Mouse (Mus musculus): ENCODE results near the gene Myh1. TPM values are rescaled to one million over a fixed set of nuclear protein-coding genes. Genes with fewer than 3 reads are reported as not detected.

The Myh1 gene
- 0.08 and 0.14 TPM in 2 replicates for polyA plus RNA-seq (2014; fragmentation: Nextera tagmentation; extraction: Ambion mirVana)

DNA sequence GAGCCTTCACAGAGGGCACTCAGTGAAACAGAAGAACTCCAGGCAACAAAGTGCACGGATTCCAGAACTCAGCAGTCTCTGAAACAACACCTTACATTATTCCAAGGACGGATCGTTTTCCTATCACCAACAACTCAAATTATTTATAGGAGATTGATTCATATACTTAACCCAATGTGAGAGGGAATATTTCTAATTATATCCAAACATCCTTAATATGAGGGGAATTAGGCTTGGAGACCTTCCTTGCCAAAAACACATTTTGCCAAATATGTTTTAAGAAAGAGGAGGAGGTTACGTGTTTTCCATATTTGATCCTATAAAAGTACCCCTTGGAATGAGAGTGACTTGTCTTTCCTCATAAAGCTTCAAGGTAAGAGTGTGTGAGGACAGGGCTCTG, at the start of gene Myh1:
Gene Myh1, plus strand, starts transcription at position 301 of the 400 bp plus-strand sequence.
- Histone ChIP-seq H3K27me3 (ENCODE audit: control insufficient read depth, insufficient read depth, low read length) (no peaks in the 10 kb centered on the region), H3K9me3 (ENCODE audit: control insufficient read depth, low read length) (no peaks in the 10 kb centered on the region), H3K9ac (replicated peaks; ENCODE audit: low read length) (no peak within 1 kb of the TSS), H3K4me2 (ENCODE audit: low read length) (no peak within 1 kb of the TSS), H3K4me1 (ENCODE audit: control insufficient read depth, insufficient read depth, low read length) (no peaks in the 10 kb centered on the region), H3K27ac (replicated peaks; ENCODE audit: low read depth, low read length) (no peak within 1 kb of the TSS), H3K36me3 (ENCODE audit: control insufficient read depth, insufficient read depth, low read length) (no peaks in the 10 kb centered on the region), H3K4me3 (replicated peaks; ENCODE audit: low read depth, low read length) (no peak within 1 kb of the TSS)
- ATAC-seq (ENCODE audit: low FRiP score, low TSS enrichment): no peak
- WGBS: 83% methylated on average over 4 of the region's 4 CpGs
- DNase-seq: no peak

DNA sequence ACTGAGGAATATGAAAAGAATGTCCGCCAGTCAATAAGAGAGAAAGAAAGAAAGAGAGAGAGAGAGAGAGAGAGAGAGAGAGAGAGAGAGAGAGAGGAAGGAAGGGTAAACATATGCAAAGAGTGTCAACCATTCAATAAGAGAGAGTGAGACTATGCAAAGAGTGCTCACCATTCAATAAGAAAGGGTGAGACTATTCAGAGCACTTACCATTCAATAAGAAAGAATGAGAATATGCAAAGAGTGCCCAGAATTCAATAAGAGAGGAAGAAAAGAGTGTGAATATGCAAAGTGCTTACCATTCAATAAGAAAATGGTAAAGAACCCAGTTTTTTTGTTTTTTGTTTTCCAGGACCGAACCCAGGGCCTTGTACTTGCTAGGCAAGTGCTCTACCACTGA, 49.6 kb upstream of the Myh1 start:
- 97% methylated on average over 2 of the region's 2 CpGs for WGBS
- Histone ChIP-seq H3K4me2 (ENCODE audit: low read length) (no peak overlapping the region), H3K27ac (replicated peaks; ENCODE audit: low read depth, low read length) (no peak overlapping the region), H3K9me3 (ENCODE audit: control insufficient read depth, low read length) (no peaks in the 10 kb centered on the region), H3K27me3 (ENCODE audit: control insufficient read depth, insufficient read depth, low read length) (no peaks in the 10 kb centered on the region), H3K4me3 (replicated peaks; ENCODE audit: low read depth, low read length) (no peak overlapping the region), H3K9ac (replicated peaks; ENCODE audit: low read length) (no peak overlapping the region), H3K4me1 (ENCODE audit: control insufficient read depth, insufficient read depth, low read length) (no peaks in the 10 kb centered on the region), H3K36me3 (ENCODE audit: control insufficient read depth, insufficient read depth, low read length) (no peaks in the 10 kb centered on the region)
- ATAC-seq (ENCODE audit: low FRiP score, low TSS enrichment) (no peak), DNase-seq (no peak)

DNA sequence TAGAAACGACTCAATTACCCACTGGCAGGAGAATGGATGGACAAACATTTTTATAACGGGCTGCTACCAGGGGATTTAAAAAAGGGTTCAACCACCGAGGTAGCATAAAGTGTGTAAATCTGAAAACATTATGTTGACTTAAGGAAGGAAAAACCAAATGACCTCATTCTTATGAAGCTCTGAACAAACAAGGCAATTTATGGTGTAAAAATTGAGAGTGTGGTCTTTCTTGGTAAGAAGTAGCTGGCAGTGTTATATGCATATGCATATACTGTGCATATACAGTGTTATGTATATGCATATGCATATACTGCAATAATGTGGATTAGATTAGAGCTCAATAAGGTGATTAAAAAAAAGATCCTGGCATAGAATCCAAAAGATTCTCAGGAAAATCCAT, 48.7 kb upstream of the Myh1 start:
- H3K4me2 ChIP-seq (ENCODE audit: low read length): no peak overlapping the region
- no peak for DNase-seq
- no peak for ATAC-seq (ENCODE audit: low FRiP score, low TSS enrichment)
- WGBS: 68% methylated on average over 3 of the region's 3 CpGs
- no peaks in the 10 kb centered on the region for H3K4me1 ChIP-seq (ENCODE audit: control insufficient read depth, insufficient read depth, low read length)
- no peaks in the 10 kb centered on the region for H3K27me3 ChIP-seq (ENCODE audit: control insufficient read depth, insufficient read depth, low read length)
- no peak overlapping the region for H3K9ac ChIP-seq (replicated peaks; ENCODE audit: low read length)
- no peaks in the 10 kb centered on the region for H3K36me3 ChIP-seq (ENCODE audit: control insufficient read depth, insufficient read depth, low read length)
- no peak overlapping the region for H3K27ac ChIP-seq (replicated peaks; ENCODE audit: low read depth, low read length)
- no peaks in the 10 kb centered on the region for H3K9me3 ChIP-seq (ENCODE audit: control insufficient read depth, low read length)
- no peak overlapping the region for H3K4me3 ChIP-seq (replicated peaks; ENCODE audit: low read depth, low read length)

DNA sequence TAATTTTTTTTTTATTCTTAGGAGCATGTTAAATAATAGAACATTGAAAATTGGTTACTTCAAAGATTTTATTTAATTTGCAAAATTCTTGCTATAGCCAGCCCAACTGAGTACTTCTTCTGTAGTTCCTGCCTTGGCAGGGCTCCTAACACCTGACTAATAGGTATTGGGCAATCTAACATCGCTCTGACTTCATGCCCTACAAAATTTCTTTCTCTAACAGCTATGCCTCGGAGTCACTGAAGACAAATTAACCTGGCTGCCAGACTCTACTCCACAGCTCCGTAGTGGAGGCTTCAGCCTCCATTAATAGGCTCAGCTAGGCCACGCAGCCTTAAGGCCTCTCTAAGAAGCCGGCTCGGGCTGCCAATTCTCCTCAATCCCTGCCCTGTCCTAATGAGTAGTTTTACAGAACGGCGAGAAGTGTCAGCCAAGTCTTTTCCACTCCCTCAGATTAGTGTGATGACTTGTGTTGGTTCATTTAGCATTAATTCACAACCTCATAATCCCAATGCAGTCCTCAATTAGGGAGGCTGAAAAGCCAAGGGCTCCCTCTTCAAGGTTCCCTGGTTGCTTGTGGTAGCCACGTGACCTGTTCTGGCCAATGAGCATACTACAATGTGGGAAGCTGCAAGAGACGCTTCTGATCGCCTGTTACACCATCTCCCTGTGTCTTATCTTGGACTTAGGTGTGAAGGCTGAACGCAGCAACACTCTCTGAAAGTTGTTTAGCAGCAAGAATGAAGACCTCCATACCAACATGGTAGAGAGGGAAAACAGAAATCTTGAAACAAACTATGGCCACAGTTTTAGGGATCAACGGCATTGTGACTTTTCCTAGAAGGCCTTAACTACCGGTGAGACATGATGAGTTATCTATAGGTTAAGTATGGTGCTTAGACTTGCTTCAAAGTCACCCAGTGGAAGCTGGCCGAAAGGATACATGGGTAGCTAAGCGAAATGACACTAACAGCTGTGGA, 47.9 kb upstream of the Myh1 start:
- H3K4me1 ChIP-seq (ENCODE audit: control insufficient read depth, insufficient read depth, low read length): no peaks in the 10 kb centered on the region
- H3K27me3 ChIP-seq (ENCODE audit: control insufficient read depth, insufficient read depth, low read length): no peaks in the 10 kb centered on the region
- ATAC-seq (ENCODE audit: low FRiP score, low TSS enrichment) (no peak), DNase-seq (no peak)
- H3K9ac ChIP-seq (replicated peaks; ENCODE audit: low read length): no peak overlapping the region
- H3K4me2 ChIP-seq (ENCODE audit: low read length): no peak overlapping the region
- WGBS: 86% methylated on average over 16 of the region's 16 CpGs
- H3K36me3 ChIP-seq (ENCODE audit: control insufficient read depth, insufficient read depth, low read length): no peaks in the 10 kb centered on the region
- H3K27ac ChIP-seq (replicated peaks; ENCODE audit: low read depth, low read length): no peak overlapping the region
- no peaks in the 10 kb centered on the region for H3K9me3 ChIP-seq (ENCODE audit: control insufficient read depth, low read length)
- H3K4me3 ChIP-seq (replicated peaks; ENCODE audit: low read depth, low read length): no peak overlapping the region

DNA sequence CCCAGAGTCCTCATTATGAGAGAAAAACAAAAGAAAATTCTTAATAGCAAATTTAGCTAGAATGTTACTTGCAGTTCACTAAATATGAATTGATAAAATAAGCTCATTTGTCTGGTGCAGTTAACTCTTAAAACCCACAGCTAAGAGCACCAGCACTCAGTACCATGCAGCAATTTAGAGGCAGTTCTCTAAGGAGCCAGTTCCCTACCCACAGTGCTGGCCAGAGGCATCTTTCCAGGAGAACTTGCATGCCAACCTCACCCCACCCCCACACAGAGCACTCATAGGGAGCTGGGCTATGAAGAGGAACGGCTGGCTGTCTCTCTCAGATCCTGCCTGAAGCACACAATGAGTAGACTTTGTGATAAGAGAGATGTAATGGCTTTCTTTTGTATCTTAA, 46.7 kb upstream of the Myh1 start:
- H3K9me3 ChIP-seq (ENCODE audit: control insufficient read depth, low read length): no peaks in the 10 kb centered on the region
- WGBS: 6% methylated on average over 1 of the region's 1 CpGs

DNA sequence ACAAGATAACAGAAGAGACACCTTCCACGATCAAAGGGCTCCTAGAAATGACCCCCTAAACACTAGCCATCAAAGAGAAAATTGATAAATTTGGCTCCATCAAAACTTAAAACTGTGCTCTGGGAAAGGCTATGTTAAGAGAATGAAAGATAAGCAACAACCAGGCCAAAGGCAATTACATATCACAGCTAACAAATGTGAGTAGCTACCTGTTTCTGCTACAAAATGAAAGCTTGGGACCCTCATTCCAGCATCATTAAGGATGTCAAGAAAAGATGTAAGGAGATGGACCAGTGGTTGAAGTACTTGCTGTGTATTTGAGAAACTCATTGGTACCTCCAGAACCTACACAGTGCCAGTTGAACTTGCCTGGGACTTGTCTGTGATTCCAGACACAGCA, 46.0 kb upstream of the Myh1 start:
- Histone ChIP-seq H3K27me3 (ENCODE audit: control insufficient read depth, insufficient read depth, low read length) (no peaks in the 10 kb centered on the region), H3K4me2 (ENCODE audit: low read length) (no peak overlapping the region), H3K9ac (replicated peaks; ENCODE audit: low read length) (no peak overlapping the region), H3K4me1 (ENCODE audit: control insufficient read depth, insufficient read depth, low read length) (no peaks in the 10 kb centered on the region), H3K27ac (replicated peaks; ENCODE audit: low read depth, low read length) (no peak overlapping the region), H3K36me3 (ENCODE audit: control insufficient read depth, insufficient read depth, low read length) (no peaks in the 10 kb centered on the region), H3K4me3 (replicated peaks; ENCODE audit: low read depth, low read length) (no peak overlapping the region), H3K9me3 (ENCODE audit: control insufficient read depth, low read length) (no peaks in the 10 kb centered on the region)
- DNase-seq: no peak
- WGBS: 69% methylated on average over 1 of the region's 1 CpGs
- ATAC-seq (ENCODE audit: low FRiP score, low TSS enrichment): no peak

More for the DNA sequence above, 46.7 kb upstream of the Myh1 start:
- Histone ChIP-seq H3K36me3 (ENCODE audit: control insufficient read depth, insufficient read depth, low read length) (no peaks in the 10 kb centered on the region), H3K4me1 (ENCODE audit: control insufficient read depth, insufficient read depth, low read length) (no peaks in the 10 kb centered on the region), H3K27ac (replicated peaks; ENCODE audit: low read depth, low read length) (no peak overlapping the region), H3K4me2 (ENCODE audit: low read length) (no peak overlapping the region), H3K9ac (replicated peaks; ENCODE audit: low read length) (no peak overlapping the region), H3K4me3 (replicated peaks; ENCODE audit: low read depth, low read length) (no peak overlapping the region), H3K27me3 (ENCODE audit: control insufficient read depth, insufficient read depth, low read length) (no peaks in the 10 kb centered on the region)
- DNase-seq (peak; percentile 47), ATAC-seq (ENCODE audit: low FRiP score, low TSS enrichment) (no peak)

DNA sequence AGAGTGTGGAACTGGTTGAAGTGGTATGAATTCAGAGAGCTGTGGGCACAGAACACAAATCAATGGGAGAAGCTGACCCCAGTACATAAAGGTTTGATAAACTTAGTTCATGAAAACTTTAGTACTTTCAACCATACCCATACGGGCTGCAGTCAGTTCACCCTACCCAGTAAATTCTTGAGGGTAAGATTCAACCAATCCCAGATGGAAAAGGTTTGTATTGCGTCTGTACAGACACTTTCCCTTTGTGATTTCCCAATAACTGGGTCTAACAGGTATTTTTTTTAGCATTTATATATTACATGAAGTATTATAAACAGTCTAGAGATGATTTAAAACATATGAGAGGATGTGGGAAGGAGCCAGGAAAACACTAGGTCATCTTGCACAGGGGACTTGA, 44.2 kb upstream of the Myh1 start:
- Histone ChIP-seq H3K4me2 (ENCODE audit: low read length) (no peak overlapping the region), H3K27ac (replicated peaks; ENCODE audit: low read depth, low read length) (no peak overlapping the region), H3K36me3 (ENCODE audit: control insufficient read depth, insufficient read depth, low read length) (no peaks in the 10 kb centered on the region), H3K9ac (replicated peaks; ENCODE audit: low read length) (no peak overlapping the region), H3K9me3 (ENCODE audit: control insufficient read depth, low read length) (no peaks in the 10 kb centered on the region), H3K4me3 (replicated peaks; ENCODE audit: low read depth, low read length) (no peak overlapping the region), H3K4me1 (ENCODE audit: control insufficient read depth, insufficient read depth, low read length) (no peaks in the 10 kb centered on the region), H3K27me3 (ENCODE audit: control insufficient read depth, insufficient read depth, low read length) (no peaks in the 10 kb centered on the region)
- DNase-seq (no peak), ATAC-seq (ENCODE audit: low FRiP score, low TSS enrichment) (no peak)
- 91% methylated on average over 2 of the region's 2 CpGs for WGBS

DNA sequence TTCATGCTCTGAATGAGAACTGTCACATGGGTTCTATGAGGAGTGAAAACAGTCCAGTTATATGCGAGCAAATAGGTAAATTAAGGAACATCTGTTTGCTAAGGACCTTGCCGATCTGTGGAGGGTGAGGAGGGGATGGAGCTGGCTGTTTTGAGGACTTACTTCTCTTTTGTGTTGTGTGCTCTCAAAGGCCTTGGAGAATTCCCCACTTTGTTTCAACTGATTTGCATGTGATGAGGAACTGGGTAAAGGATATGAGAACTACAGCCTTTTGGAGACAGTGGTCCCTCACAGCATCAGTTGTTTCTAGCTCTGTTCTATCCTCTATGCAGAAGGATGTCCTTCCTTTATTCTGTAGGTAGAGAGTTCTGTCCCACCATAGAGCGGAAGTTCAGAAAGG, 39.7 kb upstream of the Myh1 start:
- Histone ChIP-seq H3K9ac (replicated peaks; ENCODE audit: low read length) (no peak overlapping the region), H3K9me3 (ENCODE audit: control insufficient read depth, low read length) (no peaks in the 10 kb centered on the region), H3K4me2 (ENCODE audit: low read length) (no peak overlapping the region), H3K36me3 (ENCODE audit: control insufficient read depth, insufficient read depth, low read length) (no peaks in the 10 kb centered on the region), H3K4me1 (ENCODE audit: control insufficient read depth, insufficient read depth, low read length) (no peaks in the 10 kb centered on the region), H3K27me3 (ENCODE audit: control insufficient read depth, insufficient read depth, low read length) (no peaks in the 10 kb centered on the region), H3K4me3 (replicated peaks; ENCODE audit: low read depth, low read length) (no peak overlapping the region), H3K27ac (replicated peaks; ENCODE audit: low read depth, low read length) (no peak overlapping the region)
- DNase-seq: no peak
- WGBS: 88% methylated on average over 3 of the region's 3 CpGs
- no peak for ATAC-seq (ENCODE audit: low FRiP score, low TSS enrichment)

DNA sequence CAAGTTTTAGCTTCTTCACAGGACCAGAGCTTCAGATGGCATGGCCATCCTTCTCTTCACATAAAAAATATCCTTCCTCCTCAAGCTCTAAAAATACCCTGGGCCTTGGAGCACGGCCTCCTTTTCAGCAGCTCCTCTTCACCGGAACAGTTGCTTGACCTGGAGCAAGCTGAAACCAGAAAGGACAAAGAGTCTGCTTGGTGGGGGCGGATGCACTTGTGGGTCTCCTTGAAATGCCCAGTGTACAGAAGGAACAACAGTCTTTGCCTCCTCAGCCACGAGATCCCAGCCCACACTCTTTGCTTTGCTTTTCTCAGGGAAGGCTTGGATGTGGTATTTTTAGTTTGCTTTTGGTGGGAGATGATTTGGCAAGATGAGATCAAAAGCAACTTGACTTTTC, 36.2 kb upstream of the Myh1 start:
- Histone ChIP-seq H3K9me3 (ENCODE audit: control insufficient read depth, low read length) (no peaks in the 10 kb centered on the region), H3K4me2 (ENCODE audit: low read length) (no peak overlapping the region), H3K4me3 (replicated peaks; ENCODE audit: low read depth, low read length) (no peak overlapping the region), H3K9ac (replicated peaks; ENCODE audit: low read length) (no peak overlapping the region), H3K27me3 (ENCODE audit: control insufficient read depth, insufficient read depth, low read length) (no peaks in the 10 kb centered on the region), H3K4me1 (ENCODE audit: control insufficient read depth, insufficient read depth, low read length) (no peaks in the 10 kb centered on the region), H3K36me3 (ENCODE audit: control insufficient read depth, insufficient read depth, low read length) (no peaks in the 10 kb centered on the region), H3K27ac (replicated peaks; ENCODE audit: low read depth, low read length) (no peak overlapping the region)
- no peak for ATAC-seq (ENCODE audit: low FRiP score, low TSS enrichment)
- DNase-seq: no peak
- 70% methylated on average over 4 of the region's 4 CpGs for WGBS
